Mouse (Mus musculus) layer of hippocampus, adult 18-20 months (tissue): ENCODE results near the gene Slc7a6. TPM values are rescaled to one million over a fixed set of nuclear protein-coding genes. Genes with fewer than 3 reads are reported as not detected.
"Not testable (repeated sequence)": the region's sequence is repeated elsewhere in the genome, so short reads cannot be mapped to it uniquely, and the experiment has no call there.

Experiments
- DNase-seq, 2 experiments: peaks; one replicate each; pipeline ENCODE4 v3.0.0; 2022; ENCODE audit warnings: low spot score in 2 of 2
- total RNA-seq, 2 experiments: library from RNA; stranded (reverse); gene quantifications; 2 replicates each; pipeline ENCODE4 v1.2.3; 2021

Slc7a6 gene
- total RNA-seq, 2 experiments from 2014 or later: 18.6 to 20.8 TPM

GRCm38 (mm10) chr8:106185628-106186270, 17.1 kb downstream of the Slc7a6 start:
- DNase-seq: peak in 1 of 2 experiments; percentile 57

GRCm38 (mm10) chr8:106186394-106186793, 17.7 kb downstream of the Slc7a6 start:
- no peak for DNase-seq

DNA sequence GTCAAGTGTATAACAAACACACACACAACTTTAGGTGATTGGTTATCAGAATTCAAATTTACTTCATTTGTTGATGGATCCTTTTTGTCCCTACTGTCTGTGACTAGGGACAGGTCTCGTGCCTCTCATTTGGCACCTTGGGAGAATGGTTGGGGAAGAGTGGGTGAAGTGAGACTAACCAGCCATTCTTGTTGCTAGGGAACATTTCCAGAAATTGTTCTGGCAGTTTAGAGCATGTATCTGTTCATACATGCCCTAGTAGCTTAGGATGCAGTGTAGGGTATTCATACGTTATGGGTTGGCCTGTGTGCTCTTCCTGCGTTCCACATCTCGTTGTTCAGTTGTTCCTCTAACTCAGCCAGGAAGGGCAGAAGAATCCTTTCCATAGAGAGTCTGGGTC, 20.5 kb downstream of the Slc7a6 start:
- DNase-seq: no peak

DNA sequence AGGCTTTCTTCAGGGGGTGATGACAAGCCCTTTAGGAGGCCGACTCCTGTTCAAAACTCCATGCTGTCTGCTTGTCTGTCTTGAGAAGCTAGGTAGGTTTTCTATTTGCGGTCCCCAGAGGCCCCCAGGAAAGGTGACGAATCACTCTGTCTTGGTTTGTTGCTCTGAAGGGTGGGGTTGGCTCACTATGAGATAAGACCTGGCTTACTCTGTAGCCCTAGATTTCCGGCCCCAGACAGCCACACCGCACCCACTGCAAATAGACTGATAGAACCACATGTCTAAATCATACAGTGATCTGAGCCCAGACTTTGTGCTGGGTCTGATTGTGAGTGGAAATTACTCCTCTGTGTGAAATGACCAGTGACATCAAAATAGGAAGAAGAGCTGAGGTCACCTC, 23.0 kb downstream of the Slc7a6 start:
- DNase-seq: no peak

DNA sequence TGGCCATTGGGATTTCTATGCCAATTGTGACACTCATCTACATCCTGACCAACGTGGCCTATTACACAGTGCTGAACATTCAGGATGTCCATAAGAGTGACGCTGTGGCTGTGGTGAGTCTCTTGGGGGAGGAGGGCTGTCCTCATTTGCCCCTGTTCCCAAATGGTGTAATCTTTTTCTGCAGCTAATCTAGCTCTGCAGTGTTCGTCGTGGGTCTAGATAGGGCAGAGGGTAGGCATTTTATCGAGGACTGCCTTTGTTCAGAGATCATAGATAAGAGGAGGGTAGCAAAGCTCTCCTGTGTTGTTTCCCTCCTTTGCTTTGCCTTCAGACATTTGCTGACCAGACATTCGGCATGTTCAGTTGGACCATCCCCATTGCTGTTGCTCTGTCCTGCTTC, 24.5 kb downstream of the Slc7a6 start:
- DNase-seq: no peak

DNA sequence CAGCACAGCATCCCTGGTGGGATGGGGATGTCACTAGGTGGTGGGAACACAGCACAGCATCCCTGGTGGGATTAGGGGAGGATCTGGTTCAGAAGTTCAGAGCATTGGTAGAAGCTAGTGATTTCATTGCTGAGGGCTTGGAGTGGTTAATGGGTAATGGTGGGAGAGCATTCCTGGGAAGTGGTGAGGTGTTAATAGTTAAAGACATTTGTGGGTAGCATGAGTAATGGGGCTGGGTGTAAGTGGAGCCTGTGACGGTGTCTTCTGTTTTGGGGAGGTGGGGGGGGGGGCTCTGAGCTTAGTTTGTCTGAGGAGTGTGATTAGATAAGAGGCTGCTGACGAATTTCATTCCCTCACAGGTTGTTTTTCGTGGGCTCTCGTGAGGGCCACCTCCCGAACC, 25.4 kb downstream of the Slc7a6 start:
- DNase-seq: no peak

- DNase-seq: peak in 1 of 2 experiments; percentile 50
Observed at GRCm38 (mm10) chr8:106198741-106199140, 30.1 kb downstream of the Slc7a6 start.

DNA sequence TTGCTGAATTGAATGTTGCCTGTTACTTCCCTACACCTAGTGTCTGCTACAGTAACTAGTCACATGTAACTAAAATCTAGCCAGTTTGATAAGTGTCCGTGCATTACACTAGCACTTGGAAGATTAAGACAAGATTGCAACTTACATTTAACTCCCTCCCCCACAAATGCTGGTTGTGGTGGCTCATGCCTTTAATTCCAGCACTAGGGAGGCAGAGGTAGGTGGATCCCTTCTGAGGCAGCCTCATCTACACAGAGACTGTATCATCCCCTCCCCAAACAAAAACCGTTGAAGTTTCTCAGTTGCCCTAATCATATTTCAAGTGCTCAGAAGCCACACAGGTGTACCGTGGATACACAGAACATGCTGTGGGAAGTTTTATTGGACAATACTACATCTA, 30.9 kb downstream of the Slc7a6 start:
- DNase-seq: not testable (repeated sequence)

- peak in 1 of 2 experiments; percentile 50 for DNase-seq
Observed at GRCm38 (mm10) chr8:106210035-106210731, 41.5 kb downstream of the Slc7a6 start.

GRCm38 (mm10) chr8:106210821-106211345, 42.2 kb downstream of the Slc7a6 start, which contains the start of the genes Slc7a6os and Prmt7:
Gene Slc7a6os, minus strand, starts transcription at chr8:106210935.
Gene Prmt7, plus strand, starts transcription at chr8:106210936.
- DNase-seq: peak; percentile 96 to 98

- no peak for DNase-seq
Observed at GRCm38 (mm10) chr8:106211421-106211820, 42.8 kb downstream of the Slc7a6 start.

DNA sequence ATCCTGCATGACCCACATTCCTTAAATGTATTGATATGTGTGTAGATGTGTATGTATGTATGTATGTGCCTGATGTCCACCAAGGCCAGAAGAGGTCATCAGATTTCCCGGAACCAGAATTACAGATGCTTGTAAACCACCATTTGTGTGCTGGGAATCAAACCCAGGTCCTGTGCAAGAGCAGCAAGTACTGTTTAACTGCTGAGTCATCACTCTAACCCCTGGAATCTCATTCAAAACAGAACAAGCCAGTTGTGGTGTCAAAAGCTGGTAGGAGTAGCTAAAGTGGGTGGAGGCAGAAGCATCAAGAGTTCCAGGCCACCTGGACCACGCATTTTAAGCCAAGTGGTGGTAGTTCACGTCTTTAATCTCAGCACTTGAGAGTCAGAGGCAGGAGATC, 45.3 kb downstream of the Slc7a6 start:
- DNase-seq: no peak

DNA sequence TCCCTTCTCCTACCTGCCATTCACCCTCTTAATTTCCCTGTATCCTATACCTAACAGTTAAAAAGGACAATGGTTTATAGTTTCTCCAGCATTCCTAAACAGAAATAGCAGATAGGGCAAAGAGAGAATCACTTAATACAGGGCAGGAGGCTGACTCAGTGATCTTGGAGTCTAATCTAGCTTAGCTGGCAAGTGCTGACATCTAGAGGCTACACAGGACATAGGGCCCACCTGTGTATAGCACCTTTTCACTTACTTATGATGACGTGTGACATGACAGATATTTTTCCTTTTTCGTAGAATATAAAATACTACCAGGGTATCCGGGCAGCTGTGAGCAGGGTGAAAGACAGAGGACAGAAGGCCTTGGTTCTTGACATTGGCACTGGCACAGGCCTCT, 51.0 kb downstream of the Slc7a6 start:
- DNase-seq: no peak

DNA sequence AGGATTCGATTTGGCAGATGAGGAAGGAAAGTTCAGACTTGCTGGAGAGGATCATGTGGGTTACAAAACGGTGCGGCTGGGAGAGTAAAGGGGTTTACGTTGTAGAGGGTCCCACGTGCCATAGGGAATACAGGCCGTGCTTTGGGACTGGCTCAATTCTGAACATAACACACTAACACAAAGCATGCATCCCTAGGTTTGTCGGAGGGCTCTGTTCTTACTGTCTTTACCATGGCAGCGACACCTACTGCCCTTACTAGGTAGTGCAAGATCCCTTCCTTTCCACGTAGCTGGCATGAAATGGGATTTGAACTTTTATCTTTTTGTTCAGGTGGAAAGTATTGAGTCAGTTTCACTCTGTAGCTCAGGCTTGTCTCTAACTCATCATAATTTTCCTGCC, 57.9 kb downstream of the Slc7a6 start:
- DNase-seq: peak in 1 of 2 experiments; percentile 68

GRCm38 (mm10) chr8:106231536-106231935, 62.9 kb downstream of the Slc7a6 start:
- DNase-seq: no peak

GRCm38 (mm10) chr8:106232751-106233150, 64.1 kb downstream of the Slc7a6 start:
- DNase-seq: no peak

DNA sequence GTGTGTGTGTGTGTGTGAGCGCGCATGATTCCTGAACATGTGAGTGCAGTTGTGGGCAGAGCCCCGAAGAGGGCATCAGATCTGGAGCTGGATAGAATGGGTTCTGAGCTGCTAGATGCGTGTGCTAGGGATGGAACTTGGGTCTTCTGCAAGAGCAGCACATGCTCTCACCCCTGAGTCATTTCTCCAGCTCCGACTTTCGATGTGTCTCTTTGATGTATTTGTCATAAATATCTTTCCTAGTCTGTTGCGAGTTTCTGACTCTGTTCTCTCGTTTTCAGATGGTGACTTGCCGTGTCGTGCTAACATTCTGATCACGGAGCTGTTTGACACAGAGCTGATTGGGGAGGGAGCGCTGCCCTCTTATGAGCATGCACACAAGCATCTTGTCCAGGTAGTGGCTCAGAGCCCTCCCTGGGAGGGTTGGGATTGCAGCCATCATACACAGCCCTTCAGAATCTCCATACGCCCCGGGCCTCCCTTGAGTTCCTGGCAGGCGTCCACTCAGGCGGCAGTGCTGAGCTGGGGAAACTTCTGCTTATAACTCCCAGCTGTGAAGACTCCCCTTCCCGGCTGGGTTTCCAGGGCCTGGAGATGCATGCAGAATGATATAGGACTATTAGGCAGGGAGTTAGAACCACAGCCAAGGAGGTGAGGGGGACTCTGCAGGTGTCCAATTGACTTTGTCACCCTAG, 66.1 kb downstream of the Slc7a6 start:
- DNase-seq: no peak

- DNase-seq: no peak
Observed at GRCm38 (mm10) chr8:106237106-106237505, 68.4 kb downstream of the Slc7a6 start.
